Mouse (Mus musculus): ENCODE measurements around the gene Mvb12b. TPM values are rescaled to one million over a fixed set of nuclear protein-coding genes. Genes with fewer than 3 reads are reported as not detected.

Gene Mvb12b
- total RNA-seq, 2 experiments from 2014 or later: 142 to 149 TPM

DNA sequence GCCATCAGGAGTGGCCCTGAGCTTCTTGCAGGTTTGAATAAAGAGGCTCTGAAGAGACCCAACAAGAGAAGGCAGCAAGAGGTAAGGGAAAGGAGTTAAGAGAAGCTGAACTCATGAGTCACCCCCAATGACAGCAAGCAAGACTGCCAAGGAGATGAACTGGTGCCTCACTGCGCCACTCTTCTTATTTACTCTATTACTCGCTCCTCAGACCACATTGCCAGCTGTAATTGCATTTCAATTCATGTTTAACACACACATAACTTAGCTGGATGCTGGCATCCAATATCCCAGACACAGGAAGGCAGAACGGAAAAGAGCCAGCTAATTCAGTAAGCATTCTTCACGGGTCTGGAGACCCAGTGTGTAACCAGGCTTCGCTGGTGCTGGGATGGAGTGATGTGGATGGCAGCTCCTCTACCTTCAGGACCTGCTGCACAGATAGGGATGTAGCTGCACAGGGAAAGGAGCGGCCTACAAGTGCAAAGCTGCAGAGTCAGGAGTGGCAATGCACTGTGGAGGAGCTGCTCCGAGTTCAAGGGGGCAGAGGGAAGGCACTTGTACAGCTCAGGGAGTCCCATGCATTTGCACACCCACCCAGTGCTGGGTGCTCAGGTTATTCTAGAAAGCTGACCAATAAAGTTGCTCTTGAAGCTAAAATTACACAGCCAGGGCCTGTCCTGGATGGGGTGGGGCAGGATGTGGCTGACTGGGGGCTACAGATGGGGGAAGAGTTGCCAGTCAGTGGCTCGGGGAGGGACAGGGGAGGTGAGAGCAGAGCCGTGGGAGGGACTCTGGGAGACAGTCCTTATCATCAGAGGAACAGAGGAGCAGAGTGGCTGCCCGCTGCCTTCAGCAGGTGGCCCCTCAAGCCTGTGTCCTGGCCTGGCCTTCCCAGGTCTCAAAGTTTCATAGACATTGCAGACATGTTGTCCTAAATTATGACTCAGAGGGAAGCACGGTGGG, 34.5 kb downstream of the Mvb12b start:
- no peak for DNase-seq
- intact Hi-C loops (cut with DNase I): no loop called here

DNA sequence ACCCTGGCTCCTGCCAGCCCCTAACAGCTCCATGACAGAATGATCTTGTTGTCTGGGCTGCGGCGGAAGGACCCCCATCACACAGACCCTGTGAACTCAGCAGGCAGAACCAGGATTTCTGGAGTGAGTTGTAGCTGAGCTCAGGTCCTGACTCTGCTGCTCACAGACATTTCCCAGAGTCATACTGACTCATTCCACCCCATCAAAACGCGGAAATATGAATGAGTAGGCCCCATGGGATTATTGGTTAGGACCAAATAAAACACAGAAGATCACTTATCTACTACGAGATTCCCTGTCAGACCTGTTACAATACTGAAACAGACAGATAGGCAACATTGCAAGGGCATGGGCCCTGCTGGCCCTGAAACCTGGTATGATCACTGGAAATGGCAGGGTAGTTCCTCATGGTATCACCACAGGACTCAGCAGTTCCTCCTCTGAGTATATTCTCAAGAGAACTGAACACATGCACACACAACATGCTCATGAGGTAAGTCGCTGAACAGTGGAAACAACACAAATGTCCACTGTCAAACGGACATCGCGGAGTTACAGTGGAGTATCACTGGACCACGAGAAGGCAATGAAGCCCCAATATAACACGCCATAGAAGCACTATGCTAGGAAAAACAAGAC, 40.4 kb downstream of the Mvb12b start:
- DNase-seq: no peak
- intact Hi-C loops (cut with DNase I): no loop called here

DNA sequence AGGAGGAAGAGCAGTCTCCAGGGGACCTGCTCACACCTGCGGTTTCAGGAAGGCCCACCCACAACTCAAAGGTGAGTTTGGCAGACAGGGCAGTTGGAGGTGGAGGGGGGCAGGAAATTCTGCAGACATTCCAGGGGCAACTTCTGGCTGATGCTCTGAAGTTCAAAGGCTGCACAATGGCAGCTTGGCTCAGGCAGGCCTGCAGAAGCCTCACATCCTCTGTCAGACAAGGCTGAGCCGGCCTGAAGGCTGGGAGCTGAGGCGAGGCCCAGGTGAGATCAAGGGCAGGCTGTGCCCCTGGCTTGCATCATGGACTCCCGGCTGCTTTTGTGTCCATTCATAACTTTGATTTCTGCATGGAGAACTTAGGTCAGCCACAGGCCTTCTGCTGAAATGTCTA, 41.1 kb downstream of the Mvb12b start:
- intact Hi-C loops (cut with DNase I): no loop called here
- DNase-seq: no peak

DNA sequence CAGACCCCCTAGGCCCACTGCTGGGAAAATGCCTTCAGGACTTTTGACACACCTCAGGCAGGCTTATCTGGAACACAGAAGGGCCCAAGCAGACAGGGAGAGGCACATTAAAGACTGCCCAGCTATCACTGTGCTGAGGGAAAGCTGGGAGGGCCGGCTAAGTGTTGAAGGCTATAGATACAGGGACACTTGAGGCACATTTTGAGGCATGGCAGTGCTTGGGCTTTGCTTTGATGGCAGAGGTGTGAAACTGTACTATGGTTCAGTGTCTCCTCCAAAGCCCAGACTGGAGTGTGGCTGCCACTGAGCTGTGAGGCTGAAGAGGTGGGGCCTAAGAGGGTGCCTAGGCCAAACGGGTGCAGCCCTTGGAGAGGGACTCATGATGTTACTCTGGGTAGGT, 44.1 kb downstream of the Mvb12b start:
- intact Hi-C loops (cut with DNase I): no loop called here
- DNase-seq: no peak

DNA sequence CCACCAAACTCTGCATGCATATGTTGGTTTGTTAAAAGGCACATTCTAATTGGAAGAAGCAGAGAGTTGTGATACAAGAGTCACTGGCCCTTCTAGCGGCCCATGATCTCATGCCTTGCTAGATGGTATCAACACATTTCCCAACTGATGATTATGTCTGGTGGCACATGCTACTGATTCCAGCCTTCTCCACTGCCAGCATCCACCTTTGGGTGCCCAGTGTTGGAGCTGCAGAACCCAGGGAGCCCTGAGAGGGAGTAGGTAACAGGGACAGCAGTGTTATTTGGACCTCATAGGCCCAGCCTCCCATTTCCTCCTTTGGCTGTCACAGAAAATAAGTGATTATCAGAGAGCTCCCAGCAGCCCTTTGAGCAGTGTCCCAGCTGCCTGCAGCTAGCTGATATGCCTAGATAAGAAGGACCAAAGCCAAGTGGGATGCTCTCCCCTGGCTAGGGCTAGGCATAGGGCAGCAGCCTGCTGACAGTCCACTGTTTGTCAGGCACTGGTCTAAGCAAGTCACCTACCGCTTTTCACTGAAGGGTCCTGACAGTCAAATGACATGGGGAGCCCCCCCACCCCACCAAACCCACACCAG, 44.7 kb downstream of the Mvb12b start:
- intact Hi-C loops (cut with DNase I): no loop called here
- no peak for DNase-seq

DNA sequence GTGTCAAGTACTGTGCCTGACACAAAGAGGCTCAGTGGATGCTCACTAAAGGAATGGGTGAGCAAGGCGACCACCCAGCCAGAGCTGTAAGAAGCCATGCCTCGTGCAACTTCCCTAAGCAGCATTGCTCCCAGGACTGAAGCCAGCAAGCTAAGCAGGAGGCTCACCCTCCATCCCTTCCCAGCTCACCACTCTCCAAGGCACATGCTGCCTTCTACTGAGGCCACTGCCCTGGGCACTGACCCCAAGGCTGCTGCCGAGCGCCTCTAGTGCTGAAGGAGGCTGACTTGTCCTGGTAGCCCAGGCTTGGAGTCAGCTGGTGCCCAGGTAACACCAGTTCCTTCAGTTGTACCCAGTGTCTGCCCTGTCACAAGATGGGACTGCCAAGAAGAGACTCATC, 45.8 kb downstream of the Mvb12b start:
- intact Hi-C loops (cut with DNase I): no loop called here
- no peak for DNase-seq

DNA sequence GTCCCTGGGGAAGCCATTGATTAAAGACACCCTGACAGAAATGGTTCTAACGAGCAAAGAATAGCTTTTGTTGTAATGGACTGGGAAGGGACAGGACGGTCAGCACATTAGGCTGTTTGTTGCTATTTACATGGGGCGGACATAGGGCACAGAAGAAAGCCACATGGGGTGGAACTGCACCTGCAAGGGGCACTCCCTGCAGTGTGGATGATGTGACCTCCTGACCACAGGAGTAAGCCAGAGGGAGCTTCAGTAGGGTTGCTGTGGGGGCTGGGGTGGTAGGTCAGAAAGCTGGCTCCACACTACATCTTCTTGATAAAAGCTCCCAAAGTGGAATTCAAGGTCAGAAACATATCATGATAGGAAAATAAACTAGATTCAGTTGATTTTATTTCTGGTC, 47.3 kb downstream of the Mvb12b start:
- no peak for DNase-seq
- intact Hi-C loops (cut with DNase I): no loop called here

DNA sequence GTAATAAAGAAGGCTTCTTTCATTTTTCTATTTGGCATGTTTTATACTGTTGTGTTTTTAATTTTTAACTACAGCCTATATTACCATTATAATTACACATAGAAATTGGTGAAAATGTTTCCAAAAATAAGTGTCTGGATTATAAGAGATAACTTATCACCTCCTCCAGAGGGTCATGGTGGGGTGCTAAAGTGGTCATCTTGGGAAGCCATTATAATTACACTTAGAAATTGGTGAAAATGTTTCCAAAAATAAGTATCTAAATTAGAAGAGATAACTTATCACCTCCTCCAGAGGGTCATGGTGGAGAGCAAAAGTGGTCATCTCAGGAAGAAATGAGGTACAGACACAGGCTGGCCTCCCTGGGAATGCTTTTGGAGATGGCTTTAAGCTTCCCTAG, 48.5 kb downstream of the Mvb12b start:
- intact Hi-C loops (cut with DNase I): no loop called here
- no peak for DNase-seq

DNA sequence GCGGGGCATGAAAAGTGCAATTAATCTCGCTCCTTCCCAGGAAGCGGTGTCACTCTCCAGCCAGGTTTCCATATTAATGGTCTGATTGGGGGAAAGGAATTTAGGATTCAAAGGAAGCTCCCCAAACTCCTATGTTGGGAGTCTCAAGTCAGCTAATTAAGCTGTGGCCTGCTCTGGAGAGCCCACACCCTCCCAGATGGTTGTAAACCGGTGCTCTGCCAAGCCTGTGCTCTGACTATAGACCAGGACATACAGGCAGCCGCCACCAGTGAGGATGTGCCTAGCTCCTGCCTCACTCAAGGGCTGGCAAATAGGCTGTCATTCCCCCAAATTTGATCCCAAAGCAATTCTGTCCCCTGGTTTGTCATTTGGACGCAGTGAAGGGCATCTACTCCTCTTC, 50.4 kb downstream of the Mvb12b start:
- DNase-seq: no peak
- intact Hi-C loops (cut with DNase I): no loop called here

DNA sequence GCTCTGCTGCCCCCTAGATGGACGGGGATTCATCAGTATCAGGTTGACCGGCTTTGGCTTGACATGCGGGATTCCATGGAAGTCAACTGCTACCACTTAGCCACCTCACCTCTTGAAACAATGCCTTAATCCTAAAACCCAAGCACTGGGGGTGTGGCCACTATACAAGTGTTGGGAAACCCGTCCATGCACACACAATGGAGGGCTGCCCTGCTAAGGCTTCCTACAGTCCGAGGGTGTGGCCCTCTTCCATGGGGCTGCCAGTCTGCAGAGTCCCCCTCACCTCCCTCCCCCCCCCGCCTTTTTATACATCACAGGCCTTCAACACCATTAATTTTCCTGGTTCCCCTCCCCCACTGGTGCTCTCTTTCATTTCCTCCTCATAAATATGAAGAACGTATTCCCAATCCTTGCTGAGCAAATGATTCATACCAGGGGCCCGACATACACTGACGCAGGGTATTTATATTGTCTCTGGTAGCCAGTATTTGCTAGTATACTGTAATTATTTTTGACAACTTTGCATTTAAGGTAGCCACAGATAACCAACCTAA, 51.0 kb downstream of the Mvb12b start:
- intact Hi-C loops (cut with DNase I): no loop called here
- no peak for DNase-seq

DNA sequence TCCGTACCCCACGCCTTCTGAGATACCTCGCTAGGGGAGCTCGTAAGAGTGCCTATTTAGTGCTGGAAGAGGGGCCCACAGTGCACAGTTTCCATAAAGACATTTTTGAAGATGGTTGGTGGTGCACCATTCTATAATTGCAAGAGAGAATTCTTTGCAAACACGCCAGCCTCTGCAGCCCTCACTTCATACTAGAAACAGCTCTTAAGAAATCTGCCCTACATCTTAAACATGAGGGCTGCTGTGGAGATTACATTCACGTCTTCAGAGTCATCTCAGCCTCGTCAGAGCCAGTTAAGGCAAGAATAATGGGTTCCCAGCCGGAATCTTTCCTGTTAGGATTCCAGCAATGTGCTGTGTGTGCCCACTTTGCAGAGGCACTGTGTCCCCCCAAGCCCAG, 52.7 kb downstream of the Mvb12b start:
- intact Hi-C loops (cut with DNase I): no loop called here
- DNase-seq: no peak

DNA sequence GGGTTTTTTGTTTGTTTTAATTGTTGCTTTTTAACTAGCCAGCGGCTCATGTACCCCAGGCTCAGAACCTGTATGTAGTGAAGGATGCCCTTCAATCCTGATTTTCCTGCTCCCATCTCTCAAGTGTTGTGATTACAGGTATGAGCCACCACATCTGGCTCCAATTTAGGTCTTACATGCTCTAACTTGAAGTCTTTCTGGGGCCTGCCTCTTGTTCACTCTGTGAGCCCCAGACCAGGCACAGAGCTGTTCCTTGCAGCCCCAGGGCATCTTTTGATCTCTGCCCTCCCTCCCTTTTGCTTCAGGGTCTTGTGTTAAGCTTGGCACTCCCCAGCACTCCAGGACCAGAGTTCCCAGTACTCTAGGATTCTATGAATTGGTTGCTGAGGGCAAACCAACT, 53.8 kb downstream of the Mvb12b start:
- intact Hi-C loops (cut with DNase I): no loop called here

DNA sequence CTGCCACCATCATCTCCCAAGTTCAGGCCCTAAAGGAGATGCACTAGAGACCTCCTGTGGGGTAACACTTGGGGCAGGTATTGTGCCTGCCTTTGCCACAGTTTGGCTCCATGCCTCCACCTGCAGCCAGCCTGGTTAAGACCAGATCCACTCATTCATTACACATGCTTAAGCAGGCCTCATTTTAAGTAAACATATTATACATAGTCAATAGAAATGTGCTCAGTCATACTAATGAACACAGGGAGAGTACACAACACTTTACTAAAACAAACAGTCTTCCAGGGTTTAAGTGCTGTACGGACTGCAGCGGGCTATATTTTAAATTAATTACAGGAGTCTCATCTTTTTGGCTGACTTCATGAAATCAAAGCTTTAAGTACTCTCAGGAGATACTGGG, 57.9 kb downstream of the Mvb12b start:
- DNase-seq: no peak
- intact Hi-C loops (cut with DNase I): no loop called here

More for the DNA sequence above, 53.8 kb downstream of the Mvb12b start:
- no peak for DNase-seq

DNA sequence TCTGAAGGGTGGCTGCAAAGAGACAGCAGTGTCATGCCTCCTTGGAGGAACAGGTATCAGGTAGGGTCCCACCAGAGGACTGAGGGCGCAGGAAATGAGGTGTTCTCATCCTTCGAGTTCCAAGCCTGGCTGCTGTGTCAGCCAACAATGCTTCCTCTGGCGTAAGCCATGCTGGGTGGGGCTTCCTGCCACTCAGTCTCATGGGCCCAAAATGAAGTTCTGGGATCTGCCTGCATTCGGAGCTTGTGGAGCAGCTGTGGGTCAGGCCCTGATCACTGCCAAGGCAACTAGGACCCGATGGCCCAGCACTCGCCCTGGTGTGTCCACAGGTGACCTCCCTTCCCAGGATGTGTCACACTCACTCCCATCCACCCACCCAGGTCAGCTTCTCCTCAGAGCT, 61.0 kb downstream of the Mvb12b start:
- DNase-seq: no peak
- intact Hi-C loops (cut with DNase I): no loop called here

DNA sequence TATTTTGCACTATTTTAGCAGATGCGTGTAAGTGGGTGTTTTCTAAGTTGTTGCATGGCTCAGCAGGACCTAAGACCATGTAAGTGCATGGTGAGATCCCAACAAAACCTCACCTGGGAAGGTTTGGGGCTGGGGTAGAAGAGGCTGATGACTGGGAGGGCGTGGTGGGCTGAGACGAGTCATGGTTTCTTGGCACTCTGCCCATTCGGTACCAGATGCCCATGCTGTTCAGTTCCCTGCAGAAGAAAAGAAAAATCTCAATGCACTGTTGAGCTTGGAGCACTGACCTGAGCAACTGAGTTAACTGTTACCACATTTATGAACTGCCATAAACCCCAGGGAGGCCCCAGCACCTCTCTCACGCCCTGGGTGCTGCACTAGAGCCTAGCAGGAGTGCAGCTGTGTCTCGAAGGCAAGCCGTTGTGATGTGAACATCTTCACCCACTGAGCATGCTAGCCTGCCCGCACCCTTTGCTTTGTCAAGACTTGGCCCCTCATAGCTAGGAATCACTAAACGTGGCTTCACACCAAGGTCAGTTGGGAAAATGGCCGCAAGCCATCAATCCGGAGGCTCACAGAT, 62.7 kb downstream of the Mvb12b start:
- intact Hi-C loops (cut with DNase I): loop anchor here (5.0 kb wide), 1 partner anchor 142 kb away; no protein-coding TSS in a partner anchor
- no peak for DNase-seq

DNA sequence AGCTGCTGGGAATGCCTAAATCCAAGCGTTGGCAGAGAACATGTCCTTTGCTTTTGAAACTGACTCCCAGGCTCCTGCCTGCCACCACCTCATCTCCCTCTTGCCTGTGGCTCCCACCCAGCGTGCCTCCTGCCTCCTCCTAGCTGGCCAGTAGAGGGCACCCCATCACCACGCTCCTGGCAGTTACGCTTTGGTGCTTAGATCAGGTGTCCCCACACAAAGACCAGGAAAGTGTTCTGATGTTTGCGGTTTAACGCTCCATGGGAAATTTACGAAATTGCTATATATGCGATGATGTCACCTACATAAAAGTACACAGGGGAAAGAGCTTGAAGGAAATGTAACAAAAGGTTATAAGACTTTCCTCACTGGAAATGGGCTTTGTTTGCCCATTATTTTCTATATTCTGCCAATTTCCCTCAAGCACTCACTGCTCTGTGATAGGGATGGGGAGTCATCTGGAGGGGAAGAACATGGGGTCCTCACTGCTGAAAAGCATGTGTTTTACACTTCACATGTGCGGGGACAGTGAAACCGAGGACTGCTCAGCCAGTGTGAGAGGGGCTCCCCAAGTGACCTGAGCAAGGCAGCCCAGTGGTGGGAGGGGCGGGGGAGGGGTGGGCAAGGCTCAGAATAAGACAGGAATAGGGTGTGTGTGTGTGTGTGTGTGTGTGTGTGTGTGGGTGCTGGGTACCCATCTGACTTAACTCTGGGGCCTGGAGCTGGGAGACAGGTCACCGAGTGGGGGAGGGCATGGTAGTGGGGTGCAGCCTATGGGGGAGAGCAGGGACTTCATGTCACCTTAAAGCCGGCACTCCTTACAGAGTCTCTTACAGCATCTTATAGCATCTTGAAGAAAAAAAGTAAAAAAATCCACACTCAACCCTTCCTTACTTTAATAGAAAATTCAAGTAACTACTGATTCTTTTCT, 65.8 kb downstream of the Mvb12b start:
- DNase-seq: peak; percentile 88
- intact Hi-C loops (cut with DNase I): loop anchor here (2.0 to 5.0 kb wide), 2 partner anchors 145 to 817 kb away; no protein-coding TSS in a partner anchor

DNA sequence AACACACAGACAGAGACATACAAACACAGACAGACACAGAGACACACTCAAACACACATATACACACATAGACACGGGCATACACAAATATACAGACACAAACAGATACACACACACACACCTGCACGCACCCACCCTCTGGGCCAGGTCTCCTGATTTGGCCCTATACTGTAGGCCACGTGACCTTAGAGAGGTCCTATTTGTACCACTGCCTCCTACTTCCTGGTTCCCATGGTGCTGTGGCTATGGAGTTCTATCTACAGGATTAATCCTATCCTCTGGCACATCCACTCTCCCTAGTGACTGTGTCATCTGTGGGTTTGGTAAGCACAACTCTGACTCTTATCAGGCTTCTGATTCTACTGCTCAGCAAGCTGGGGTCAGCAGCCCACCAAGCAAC, 67.3 kb downstream of the Mvb12b start:
- DNase-seq: no peak

DNA sequence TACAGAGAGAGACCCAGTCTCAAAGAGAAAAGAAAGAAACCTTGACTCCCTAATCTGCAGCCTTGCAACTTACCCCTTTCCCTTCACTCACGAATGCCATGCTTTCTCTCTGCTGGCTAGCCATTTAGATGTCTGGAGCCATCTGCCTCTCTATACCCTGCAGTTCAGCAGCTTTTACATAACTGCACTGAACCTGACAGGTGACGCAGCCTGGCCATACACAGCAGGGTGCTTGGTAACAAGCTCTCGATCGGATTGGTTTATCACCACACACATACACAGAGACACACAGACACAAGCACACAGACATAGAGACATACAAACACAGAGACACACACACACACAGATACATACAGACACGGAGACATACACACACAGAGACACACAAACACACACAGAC, 67.7 kb downstream of the Mvb12b start:
- intact Hi-C loops (cut with DNase I): loop anchor here (5.0 kb wide), 1 partner anchor 147 kb away; no protein-coding TSS in a partner anchor

More for the DNA sequence above, 67.3 kb downstream of the Mvb12b start:
- intact Hi-C loops (cut with DNase I): loop anchor here (5.0 kb wide), 1 partner anchor 147 kb away; no protein-coding TSS in a partner anchor

DNA sequence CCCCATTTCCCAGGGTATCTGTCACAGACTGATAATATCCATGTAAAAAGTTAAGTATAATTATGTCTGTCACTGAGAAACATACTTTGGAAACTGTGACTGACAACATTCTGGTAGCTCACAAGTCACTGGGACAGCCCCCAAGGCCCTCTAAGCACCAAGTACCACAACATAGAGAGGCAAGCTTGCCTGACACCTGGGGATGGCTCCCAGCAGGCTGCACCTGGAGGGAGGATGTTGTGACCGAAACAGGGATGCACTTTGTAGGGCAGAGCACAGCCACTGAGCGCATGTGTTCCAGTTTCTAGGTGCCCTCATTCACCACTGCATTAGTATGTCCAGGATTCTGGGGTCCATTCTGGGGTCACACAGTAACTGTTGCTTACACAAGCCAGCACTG, 69.4 kb downstream of the Mvb12b start:
- intact Hi-C loops (cut with DNase I): no loop called here
- DNase-seq: no peak

More for the DNA sequence above, 67.7 kb downstream of the Mvb12b start:
- no peak for DNase-seq

Measured in left cerebral cortex, postnatal 4 days (tissue).